Comparison of ENCODE assay signal across 13 mouse cellular contexts in genomic region chr2:51374636-51375035, GRCm38 (mm10).
DNase-seq lines count a peak whose midpoint lies in the region.
"Had no signal": no experiment of that assay in that cellular context is flagged by ENCODE, and none has a peak within 500 bp of the region (broad histone marks: within the 10 kb centered on the region; RNA-seq: fewer than 3 reads in every experiment).

No protein-coding gene starts in this region.

- DNase-seq in adrenal gland, adult 8-10 months: peak; percentile 10
- DNase-seq in adrenal gland, postnatal 10 days: no peak
- DNase-seq in adrenal gland, postnatal 25 days: peak; percentile 7
- DNase-seq in adrenal gland, adult 18-20 months (ENCODE audit: low spot score in 2 of 2): no peak
- no peak for DNase-seq in Muller cell, postnatal 12 days (ENCODE audit: inconsistent ontology term)
- DNase-seq: cerebellum, adult 11 months; cerebellum, adult 18-20 months; cerebellum, adult 8-10 months; cerebellum, adult 9-11 months; cerebellum, postnatal 14 days; cerebellum, postnatal 36 days; embryo, embryonic 11 days; gastrocnemius, adult 2 months had no signal

Comparison
In these comparisons a context has a peak if more than half of its experiments do, and no peak if none do; other contexts are left out.
1. DNase-seq: peak in adrenal gland, adult 8-10 months (single experiment) and adrenal gland, postnatal 25 days (single experiment); none in adrenal gland, postnatal 10 days (single experiment), adrenal gland, adult 18-20 months (0 of 2) and Muller cell, postnatal 12 days (single experiment).